Mouse (Mus musculus) stomach, postnatal 0 days (tissue): ENCODE measurements around the gene Psmb2. TPM values are rescaled to one million over a fixed set of nuclear protein-coding genes. Genes with fewer than 3 reads are reported as not detected.

ENCODE experiments used
- ATAC-seq: fragments of 200-750 bp; cut with Nextera tagmentation; 2 replicates; pipeline ENCODE4 v1.8.0; 2017; ENCODE audit not compliant: low FRiP score, low TSS enrichment
- DNase-seq: peaks from one replicate; pipeline ENCODE4 v3.0.0-alpha.2; 2016; ENCODE audit warnings: low spot score
- H3K27ac ChIP-seq: fragments of 300-500 bp; sonication (generic); replicated peaks from 2 replicates; pipeline ENCODE4 v1.5.1; 2014; ENCODE audit warnings: mild to moderate bottlenecking, control low read depth
- H3K27me3 ChIP-seq: fragments of 300-500 bp; sonication (generic); 2 replicates; pipeline ENCODE4 v1.6.1; 2014; ENCODE audit warnings: low read length; ENCODE audit not compliant: control insufficient read depth, insufficient read depth
- H3K36me3 ChIP-seq: fragments of 300-500 bp; sonication (generic); 2 replicates; pipeline ENCODE4 v1.6.1; 2014; ENCODE audit warnings: low read length, mixed read lengths; ENCODE audit not compliant: control insufficient read depth, insufficient read depth
- H3K4me1 ChIP-seq: fragments of 300-500 bp; sonication (generic); replicated peaks from 2 replicates; pipeline ENCODE4 v1.6.1; 2014; ENCODE audit warnings: antibody characterized with exemption; ENCODE audit not compliant: control insufficient read depth, insufficient read depth
- H3K4me2 ChIP-seq: fragments of 300-500 bp; sonication (generic); replicated peaks from 2 replicates; pipeline ENCODE4 v1.6.1; 2014; ENCODE audit warnings: low read depth, mild to moderate bottlenecking, control low read depth, moderate library complexity
- H3K4me3 ChIP-seq: fragments of 300-500 bp; sonication (generic); 2 replicates; pipeline ENCODE4 v1.5.1; 2014; ENCODE audit warnings: low read depth, low read length, control low read depth
- H3K9ac ChIP-seq: fragments of 300-500 bp; sonication (generic); 2 replicates; pipeline ENCODE4 v1.6.1; 2014; ENCODE audit warnings: mild to moderate bottlenecking, low read length, control low read depth, mixed read lengths
- H3K9me3 ChIP-seq: fragments of 300-500 bp; sonication (generic); 2 replicates; pipeline ENCODE4 v1.6.1; 2016; ENCODE audit warnings: low read length; ENCODE audit not compliant: control insufficient read depth
- CTCF ChIP-seq: IDR thresholded peaks from 2 replicates; pipeline ENCODE4 v1.5.1; 2016; ENCODE audit warnings: antibody characterized with exemption, low read depth, mild to moderate bottlenecking, moderate library complexity
- EP300 ChIP-seq: optimal IDR thresholded peaks from 2 replicates; pipeline ENCODE3; 2016; ENCODE audit warnings: antibody characterized with exemption
- WGBS: fragments of 180-500 bp; shearing (Covaris S2); extraction: QIAGEN DNeasy Blood & Tissue Kit; methylation state at CpG from one replicate; pipeline ENCODE4 v1.1.7; 2014; 5-methylcytosine and 5-hydroxymethylcytosine counted together
- polyA plus RNA-seq: library from polyadenylated mRNA; unstranded; fragments of >200 nt; fragmentation: Nextera tagmentation; extraction: Ambion mirVana; gene quantifications from 2 replicates; pipeline ENCODE4 v1.2.1, GENCODE M21; 2015

Psmb2 gene
- polyA plus RNA-seq, 1 experiment from 2014 or later: 389 TPM

GRCm38 (mm10) chr4:126696908-126697307 is 19.5 kb downstream of the Psmb2 start:
- TF ChIP-seq CTCF: no peak
- TF ChIP-seq EP300: no peak
- Histone ChIP-seq H3K4me2 (no peak overlapping the region), H3K4me1 (no peaks in the 10 kb centered on the region), H3K9me3 (no peaks in the 10 kb centered on the region), H3K9ac (no peak overlapping the region), H3K4me3 (no peak overlapping the region), H3K36me3 (no peaks in the 10 kb centered on the region), H3K27me3 (no peaks in the 10 kb centered on the region), H3K27ac (no peak overlapping the region)
- ATAC-seq (no peak), DNase-seq (no peak)
- 85% methylated on average over 4 of the region's 4 CpGs for whole genome bisulfite sequencing

DNA sequence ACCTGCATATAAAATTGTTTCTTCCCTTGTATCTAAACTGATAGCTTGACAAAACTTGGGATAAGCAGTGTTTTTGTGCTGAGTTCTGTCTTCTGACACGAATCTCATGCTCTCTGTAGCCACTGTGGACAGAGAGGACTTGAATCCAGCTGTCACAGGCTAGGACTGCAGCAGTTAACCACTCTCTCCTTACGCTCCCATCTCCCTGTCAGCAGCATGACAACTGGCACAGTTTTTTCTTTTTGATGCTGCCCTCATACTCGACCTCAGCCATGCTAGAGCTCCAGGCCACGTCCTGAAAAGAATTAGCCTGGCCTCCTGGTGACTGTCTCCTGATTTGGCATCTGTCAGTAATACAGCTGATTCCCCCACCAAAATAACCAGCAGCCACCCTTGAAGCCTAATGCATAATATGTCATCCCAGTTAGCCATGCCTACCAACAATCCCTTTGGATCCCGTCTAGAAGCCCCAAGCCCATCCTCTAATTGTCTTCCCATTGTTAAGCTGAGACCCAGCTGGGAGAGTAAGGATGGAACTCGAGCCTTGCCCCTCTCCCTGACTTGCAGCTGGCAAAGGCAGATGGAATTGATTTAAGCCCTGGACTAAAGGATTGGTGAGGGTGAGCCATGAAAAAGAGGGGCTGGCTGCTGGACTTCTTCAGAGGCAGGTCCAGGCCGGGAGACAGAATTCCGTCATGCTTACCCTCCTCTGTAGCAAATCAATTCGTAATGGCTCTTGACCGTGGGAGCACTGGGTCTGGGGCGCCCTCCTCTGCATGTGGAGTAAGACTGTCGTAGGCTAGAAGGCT is 29.4 kb downstream of the Psmb2 start:
- Histone ChIP-seq H3K4me2 (no peak overlapping the region), H3K9me3 (no peaks in the 10 kb centered on the region), H3K36me3 (peaks cover 24% of the 10 kb centered on the region), H3K27ac (no peak overlapping the region), H3K9ac (no peak overlapping the region), H3K27me3 (no peaks in the 10 kb centered on the region), H3K4me3 (no peak overlapping the region), H3K4me1 (no peaks in the 10 kb centered on the region)
- ATAC-seq (no peak), DNase-seq (no peak)
- WGBS: 85% methylated on average over 12 of the region's 12 CpGs
- no peak for TF ChIP-seq CTCF
- no peak for TF ChIP-seq EP300

GRCm38 (mm10) chr4:126707439-126707826 is 30.0 kb downstream of the Psmb2 start:
- Histone ChIP-seq H3K9me3 (no peaks in the 10 kb centered on the region), H3K27me3 (no peaks in the 10 kb centered on the region), H3K4me1 (no peaks in the 10 kb centered on the region), H3K9ac (no peak overlapping the region), H3K27ac (no peak overlapping the region), H3K4me2 (no peak overlapping the region), H3K36me3 (peaks cover 28% of the 10 kb centered on the region), H3K4me3 (no peak overlapping the region)
- WGBS: 89% methylated on average over 5 of the region's 5 CpGs
- DNase-seq (no peak), ATAC-seq (no peak)
- TF ChIP-seq EP300 (no peak), CTCF (no peak)

GRCm38 (mm10) chr4:126732111-126732510 is 54.7 kb downstream of the Psmb2 start:
- H3K4me2 ChIP-seq: peak overlapping the region; percentile 31; the same call in 1 of the 2 replicates
- H3K4me3 ChIP-seq: peak overlapping the region; percentile 17; the same call in 1 of the 2 replicates
- WGBS: 4% methylated on average over 18 of the region's 18 CpGs
- no peak for TF ChIP-seq CTCF
- no peak for TF ChIP-seq EP300
- no peaks in the 10 kb centered on the region for H3K36me3 ChIP-seq
- DNase-seq (no peak), ATAC-seq (no peak)
- no peaks in the 10 kb centered on the region for H3K9me3 ChIP-seq
- no peaks in the 10 kb centered on the region for H3K4me1 ChIP-seq
- no peak overlapping the region for H3K9ac ChIP-seq
- H3K27me3 ChIP-seq: peaks cover 19% of the 10 kb centered on the region; the same call in 1 of the 2 replicates
- H3K27ac ChIP-seq: no peak overlapping the region

DNA sequence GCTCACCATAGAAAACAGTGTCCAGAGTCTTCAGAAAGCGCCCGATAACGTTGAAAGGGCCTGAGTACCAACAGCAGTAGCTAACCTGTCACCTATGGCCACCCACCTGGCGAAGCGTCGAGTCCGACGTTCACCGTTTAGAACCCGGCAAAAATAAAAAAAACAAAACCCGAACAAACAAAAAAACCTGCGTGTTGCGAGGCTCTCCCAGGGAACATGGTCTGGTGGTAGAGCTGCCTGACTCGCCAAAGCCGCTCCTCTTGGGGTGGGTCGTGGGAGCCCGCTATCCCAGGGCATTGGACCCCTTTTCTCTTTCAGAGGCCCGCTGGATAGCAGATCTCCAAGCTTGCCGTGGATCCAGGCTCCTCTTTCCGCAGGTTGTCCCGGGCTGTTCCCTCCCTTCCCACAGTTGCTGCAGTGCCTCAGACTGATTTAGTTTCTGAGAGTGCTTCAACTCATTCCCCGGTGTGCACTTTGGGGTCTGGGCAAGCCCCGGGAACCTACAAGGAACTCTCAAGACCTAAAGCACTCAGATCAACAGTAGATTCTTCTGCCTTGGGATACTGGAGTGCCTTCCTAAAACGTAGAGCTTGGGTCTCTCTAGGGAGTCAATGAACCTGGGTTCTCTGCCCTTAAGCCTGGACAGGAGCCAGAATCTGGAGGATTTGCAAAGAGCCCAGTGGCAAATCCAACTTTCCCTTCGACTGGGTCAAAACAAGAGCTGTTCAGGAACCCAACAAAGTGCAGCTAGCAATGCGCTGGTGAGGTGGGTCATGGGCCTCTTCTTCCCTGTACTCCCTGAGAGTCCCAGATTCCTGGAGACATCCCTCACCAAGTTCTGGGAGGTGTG is 55.3 kb downstream of the Psmb2 start:
- Histone ChIP-seq H3K36me3 (no peaks in the 10 kb centered on the region), H3K9ac (no peak overlapping the region), H3K4me3 (peak overlapping the region; percentile 17; the same call in 1 of the 2 replicates), H3K4me1 (no peaks in the 10 kb centered on the region), H3K4me2 (peak overlapping the region; percentile 31), H3K27me3 (peaks cover 19% of the 10 kb centered on the region; the same call in 1 of the 2 replicates), H3K9me3 (no peaks in the 10 kb centered on the region), H3K27ac (no peak overlapping the region)
- DNase-seq (no peak), ATAC-seq (no peak)
- WGBS: 8% methylated on average over 26 of the region's 26 CpGs
- TF ChIP-seq EP300 (no peak), CTCF (no peak)
